Mouse (Mus musculus) midbrain, embryonic 14.5 days (tissue): Measurements from ENCODE around the gene Plxna4. TPM values are rescaled to one million over a fixed set of nuclear protein-coding genes. Genes with fewer than 3 reads are reported as not detected.

Experiments used
- ATAC-seq: fragments of 200-750 bp; cut with Nextera tagmentation; 2 replicates; pipeline ENCODE4 v1.8.0; 2017; ENCODE audit warnings: moderate number of reproducible peaks, moderate library complexity; ENCODE audit not compliant: low FRiP score, low TSS enrichment
- DNase-seq: peaks from one replicate; pipeline ENCODE4 v3.0.0-alpha.2; 2015
- H3K27ac ChIP-seq: fragments of 300-500 bp; sonication (generic); replicated peaks from 2 replicates; pipeline ENCODE4 v1.5.1; 2014; ENCODE audit warnings: mild to moderate bottlenecking, low read depth, low read length, moderate library complexity
- H3K27me3 ChIP-seq: fragments of 300-500 bp; sonication (generic); 2 replicates; pipeline ENCODE4 v1.6.1; 2014; ENCODE audit warnings: low read length, control low read depth, mixed read lengths; ENCODE audit not compliant: control insufficient read depth, insufficient read depth
- H3K36me3 ChIP-seq: fragments of 300-500 bp; sonication (generic); 2 replicates; pipeline ENCODE4 v1.6.1; 2014; ENCODE audit warnings: low read length, control low read depth; ENCODE audit not compliant: control insufficient read depth, insufficient read depth
- H3K4me1 ChIP-seq: fragments of 300-500 bp; sonication (generic); 2 replicates; pipeline ENCODE4 v1.6.1; 2014; ENCODE audit warnings: mild to moderate bottlenecking, antibody characterized with exemption, low read length, control low read depth; ENCODE audit not compliant: control insufficient read depth, insufficient read depth
- H3K4me2 ChIP-seq: fragments of 300-500 bp; sonication (generic); 2 replicates; pipeline ENCODE4 v1.6.1; 2014; ENCODE audit warnings: mild to moderate bottlenecking, low read length, moderate library complexity
- H3K4me3 ChIP-seq: fragments of 300-500 bp; sonication (generic); replicated peaks from 2 replicates; pipeline ENCODE4 v1.5.1; 2014; ENCODE audit warnings: low read depth, low read length
- H3K9ac ChIP-seq: fragments of 300-500 bp; sonication (generic); replicated peaks from 2 replicates; pipeline ENCODE4 v1.6.1; 2014; ENCODE audit warnings: mild to moderate bottlenecking, low read length, moderate library complexity
- H3K9me3 ChIP-seq: fragments of 300-500 bp; sonication (generic); 2 replicates; pipeline ENCODE4 v1.6.1; 2016; ENCODE audit warnings: low read length, control low read depth, mixed read lengths; ENCODE audit not compliant: control insufficient read depth
- WGBS: fragments of 180-500 bp; shearing (Covaris S2); extraction: QIAGEN DNeasy Blood & Tissue Kit; methylation state at CpG from one replicate; pipeline ENCODE4 v1.1.7; 2014; 5-methylcytosine and 5-hydroxymethylcytosine counted together
- polyA plus RNA-seq: library from polyadenylated mRNA; unstranded; fragments of >200 nt; fragmentation: Nextera tagmentation; extraction: Ambion mirVana; gene quantifications from 2 replicates; pipeline ENCODE4 v1.2.1, GENCODE M21; 2014

Gene Plxna4
- polyA plus RNA-seq, 1 experiment from 2014 or later: 16.2 TPM

DNA sequence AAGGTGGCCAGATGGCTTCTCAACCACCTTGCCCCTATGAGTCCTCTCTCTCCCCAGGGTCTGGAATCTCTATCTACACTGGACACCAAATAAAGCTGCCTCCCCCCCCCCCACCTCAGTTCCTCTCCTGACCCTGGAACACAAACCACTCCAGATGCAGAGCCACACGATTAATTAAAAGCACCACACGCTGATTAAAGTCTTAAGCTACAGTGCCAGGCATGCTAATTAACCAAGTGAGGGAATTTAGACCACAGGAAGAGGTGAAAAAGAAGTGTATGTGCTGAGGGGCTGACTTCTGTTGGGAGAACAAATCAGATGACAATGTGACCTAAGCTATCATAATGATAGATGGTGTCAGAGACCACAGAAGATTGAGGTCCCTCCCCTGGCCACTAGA is 332.8 kb downstream of the Plxna4 start:
- Histone ChIP-seq H3K9ac (no peak overlapping the region), H3K4me1 (peaks cover 5% of the 10 kb centered on the region), H3K27me3 (no peaks in the 10 kb centered on the region; the same call in 1 of the 2 replicates), H3K4me2 (no peak overlapping the region), H3K4me3 (no peak overlapping the region), H3K36me3 (no peaks in the 10 kb centered on the region), H3K27ac (no peak overlapping the region), H3K9me3 (no peaks in the 10 kb centered on the region)
- DNase-seq (no peak), ATAC-seq (no peak)
- WGBS: 43% methylated on average over 2 of the region's 2 CpGs

DNA sequence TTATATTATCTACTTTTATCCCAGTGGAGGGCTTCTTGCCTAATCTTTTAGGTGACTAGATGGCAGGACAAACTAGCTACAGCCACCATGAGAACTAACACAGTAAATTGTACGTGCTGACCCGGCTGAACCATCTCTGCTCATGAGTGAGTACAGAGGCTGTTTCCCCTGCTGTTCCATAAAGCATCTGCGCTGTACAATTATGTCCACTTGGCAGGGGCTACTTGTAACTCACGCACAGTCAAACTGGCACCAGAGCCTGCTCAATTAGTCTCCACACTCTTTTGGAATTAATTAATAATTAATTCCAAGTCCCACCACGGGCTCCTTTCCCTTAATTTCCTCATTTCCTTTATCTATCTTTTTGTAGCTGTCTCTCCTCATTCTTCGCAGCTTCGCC is 335.8 kb downstream of the Plxna4 start:
- WGBS: 73% methylated on average over 7 of the region's 7 CpGs
- H3K9ac ChIP-seq: no peak overlapping the region
- ATAC-seq: no peak

DNA sequence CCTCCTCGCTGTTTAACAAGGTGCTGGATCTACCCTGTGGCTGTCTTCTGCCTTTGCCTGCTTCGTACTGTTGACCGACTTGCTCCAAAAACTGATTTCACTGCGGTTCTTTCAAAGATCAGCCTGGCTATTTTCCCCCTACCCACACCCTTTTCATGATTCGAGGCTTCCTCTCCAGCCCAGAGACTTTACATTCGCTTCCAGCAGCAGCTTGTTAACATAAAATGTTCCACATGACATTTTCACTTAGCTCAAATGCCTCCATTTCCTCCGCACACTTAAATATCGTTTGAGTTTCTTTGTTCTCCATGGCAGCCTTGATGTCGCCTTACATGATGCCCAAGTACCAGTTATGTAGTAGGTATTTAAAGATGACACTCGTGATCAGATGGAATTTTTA is 336.3 kb downstream of the Plxna4 start:
- H3K27ac ChIP-seq: no peak overlapping the region
- no peak overlapping the region for H3K4me2 ChIP-seq
- no peaks in the 10 kb centered on the region for H3K4me1 ChIP-seq
- DNase-seq (peak; percentile 13), ATAC-seq (no peak)
- no peak overlapping the region for H3K9ac ChIP-seq
- H3K36me3 ChIP-seq: no peaks in the 10 kb centered on the region
- H3K27me3 ChIP-seq: no peaks in the 10 kb centered on the region
- 74% methylated on average over 10 of the region's 10 CpGs for WGBS
- no peak overlapping the region for H3K4me3 ChIP-seq
- H3K9me3 ChIP-seq: no peaks in the 10 kb centered on the region

More for the DNA sequence above, 335.8 kb downstream of the Plxna4 start:
- H3K4me2 ChIP-seq: no peak overlapping the region
- no peaks in the 10 kb centered on the region for H3K4me1 ChIP-seq
- H3K36me3 ChIP-seq: no peaks in the 10 kb centered on the region
- DNase-seq: peak; percentile 41
- H3K9me3 ChIP-seq: no peaks in the 10 kb centered on the region
- no peaks in the 10 kb centered on the region for H3K27me3 ChIP-seq
- no peak overlapping the region for H3K4me3 ChIP-seq
- H3K27ac ChIP-seq: no peak overlapping the region

DNA sequence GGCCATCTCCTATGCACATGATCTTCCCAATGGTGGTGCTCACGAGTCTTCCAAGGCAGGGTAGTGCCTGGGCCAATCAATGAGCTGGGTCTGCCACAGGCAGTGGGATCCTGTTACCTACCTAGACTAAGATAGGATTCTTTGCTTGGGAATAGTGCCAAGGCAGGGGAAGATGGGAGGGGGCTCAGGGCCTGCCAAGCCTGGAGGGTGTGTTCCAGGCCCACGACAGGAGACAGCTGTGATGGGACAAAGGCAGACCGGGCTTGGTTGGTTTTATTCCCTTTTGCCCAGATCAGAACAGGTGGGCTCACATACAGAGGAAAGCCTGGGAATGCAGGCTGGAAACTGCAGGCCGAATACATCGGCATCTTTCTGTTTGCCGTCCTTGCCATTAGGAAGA is 342.0 kb downstream of the Plxna4 start:
- ATAC-seq: no peak

DNA sequence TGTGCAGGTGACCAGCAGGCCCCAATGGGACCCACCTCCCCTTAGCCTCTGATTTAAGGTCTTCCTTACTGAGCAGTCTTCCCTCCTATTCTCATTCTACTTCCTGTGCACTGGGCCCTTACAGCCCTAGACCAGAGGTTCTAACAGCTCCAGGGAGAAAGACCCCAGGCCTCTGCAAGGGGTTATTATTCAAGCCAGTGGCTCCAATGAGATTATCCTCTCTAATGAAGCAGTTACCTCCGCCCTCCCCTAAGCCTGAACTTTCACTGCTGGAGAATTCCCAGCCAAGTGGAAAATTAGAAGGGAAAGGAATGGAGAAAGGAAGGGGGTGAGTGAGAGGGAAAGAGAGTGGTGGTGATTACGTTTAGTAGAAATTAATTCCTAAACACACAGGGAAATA is 345.0 kb downstream of the Plxna4 start:
- WGBS: 15% methylated on average over 2 of the region's 2 CpGs
- no peaks in the 10 kb centered on the region for H3K4me1 ChIP-seq

More for the DNA sequence above, 342.0 kb downstream of the Plxna4 start:
- H3K9ac ChIP-seq: no peak overlapping the region
- H3K27me3 ChIP-seq: no peaks in the 10 kb centered on the region
- no peak overlapping the region for H3K4me3 ChIP-seq
- no peak overlapping the region for H3K27ac ChIP-seq
- no peaks in the 10 kb centered on the region for H3K9me3 ChIP-seq
- no peak for DNase-seq
- H3K4me1 ChIP-seq: no peaks in the 10 kb centered on the region
- whole genome bisulfite sequencing: 76% methylated on average over 6 of the region's 6 CpGs
- H3K36me3 ChIP-seq: no peaks in the 10 kb centered on the region
- H3K4me2 ChIP-seq: no peak overlapping the region

DNA sequence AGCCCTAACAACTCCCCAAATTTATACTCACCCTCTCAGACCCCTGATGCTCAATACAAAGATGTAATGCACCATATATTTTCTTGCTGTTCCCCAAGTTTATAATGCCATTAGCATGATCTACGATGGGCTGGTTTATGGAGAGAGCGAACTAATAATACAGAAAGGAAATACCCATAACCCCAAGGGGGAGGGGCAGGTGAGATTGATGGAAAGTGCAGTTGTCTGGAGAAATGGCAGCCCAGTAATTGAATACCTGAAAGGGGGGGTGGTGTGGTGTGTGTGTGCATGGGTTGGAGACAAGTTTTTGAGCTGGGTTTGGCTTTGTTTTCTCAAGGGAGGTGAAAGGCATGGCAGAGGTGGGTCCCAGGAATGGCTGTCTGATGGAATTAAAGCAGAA is 356.6 kb downstream of the Plxna4 start:
- Histone ChIP-seq H3K4me1 (no peaks in the 10 kb centered on the region), H3K27ac (no peak overlapping the region), H3K9ac (no peak overlapping the region), H3K4me2 (no peak overlapping the region), H3K9me3 (no peaks in the 10 kb centered on the region), H3K4me3 (no peak overlapping the region), H3K36me3 (peaks cover 3% of the 10 kb centered on the region; the same call in 1 of the 2 replicates), H3K27me3 (no peaks in the 10 kb centered on the region)
- WGBS: 91% methylated on average over 2 of the region's 2 CpGs
- DNase-seq (no peak), ATAC-seq (no peak)

More for the DNA sequence above, 345.0 kb downstream of the Plxna4 start:
- Histone ChIP-seq H3K9ac (no peak overlapping the region), H3K27me3 (no peaks in the 10 kb centered on the region), H3K4me2 (no peak overlapping the region), H3K27ac (no peak overlapping the region), H3K9me3 (no peaks in the 10 kb centered on the region), H3K36me3 (no peaks in the 10 kb centered on the region), H3K4me3 (no peak overlapping the region)
- ATAC-seq (no peak), DNase-seq (no peak)

DNA sequence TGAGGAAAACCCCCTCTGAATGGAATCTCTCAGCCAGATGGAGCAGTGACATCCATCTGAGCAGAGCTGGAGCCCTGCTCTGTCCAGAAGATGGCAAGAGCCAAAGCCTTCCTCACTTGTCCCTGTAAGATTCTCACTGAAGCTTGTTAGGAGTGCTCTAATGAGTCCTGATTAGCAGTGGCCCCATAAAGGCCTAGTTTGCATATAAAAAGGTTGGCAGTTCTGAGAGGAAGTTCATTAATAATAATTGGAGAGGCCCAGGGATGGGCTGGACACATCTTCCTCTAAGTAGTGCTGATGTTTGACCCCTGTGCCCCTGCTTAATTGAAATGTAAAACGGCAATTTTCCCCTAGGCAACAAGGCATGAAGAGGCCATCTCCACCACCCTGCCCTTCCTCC is 361.4 kb downstream of the Plxna4 start:
- no peak overlapping the region for H3K9ac ChIP-seq
- no peaks in the 10 kb centered on the region for H3K36me3 ChIP-seq
- no peak overlapping the region for H3K4me2 ChIP-seq
- no peaks in the 10 kb centered on the region for H3K9me3 ChIP-seq
- H3K4me1 ChIP-seq: no peaks in the 10 kb centered on the region
- 42% methylated on average over 1 of the region's 1 CpGs for WGBS
- no peaks in the 10 kb centered on the region for H3K27me3 ChIP-seq
- no peak overlapping the region for H3K27ac ChIP-seq
- DNase-seq: no peak
- no peak overlapping the region for H3K4me3 ChIP-seq
- ATAC-seq: no peak

DNA sequence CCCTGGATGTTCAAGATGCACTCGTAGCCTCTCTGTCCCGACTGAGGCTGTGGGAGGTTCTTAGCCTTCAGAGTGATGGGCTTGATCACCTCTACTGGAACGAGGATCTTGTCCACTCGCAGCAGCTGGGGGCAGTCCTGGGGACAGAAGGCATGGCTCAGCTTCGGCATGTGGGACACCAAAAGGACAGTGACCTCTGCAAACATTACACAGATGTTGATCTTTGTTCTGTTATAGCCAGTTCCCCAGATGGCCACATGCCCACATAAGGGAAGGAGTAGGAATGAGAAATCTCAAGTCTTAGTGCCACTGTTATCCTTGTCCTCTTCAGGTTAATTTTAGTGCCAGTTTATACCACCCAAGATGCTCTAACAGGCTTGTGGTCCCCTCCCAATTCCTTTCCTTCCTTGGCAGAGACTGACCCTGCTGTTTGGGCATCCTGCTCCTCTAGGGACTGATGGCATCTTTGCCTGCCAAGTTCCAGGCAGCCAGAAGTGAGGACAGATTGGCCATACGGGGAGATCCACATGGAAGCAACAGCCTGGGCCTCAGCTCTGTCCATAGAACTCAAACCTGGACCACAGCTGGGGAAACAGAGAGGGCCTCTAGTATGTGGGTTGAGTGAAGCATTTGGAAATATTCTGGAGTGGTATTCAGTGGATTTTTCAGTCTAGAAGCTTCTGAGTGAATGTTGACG is 363.8 kb downstream of the Plxna4 start:
- Histone ChIP-seq H3K27ac (no peak overlapping the region), H3K4me3 (no peak overlapping the region), H3K9ac (no peak overlapping the region), H3K27me3 (no peaks in the 10 kb centered on the region), H3K4me1 (no peaks in the 10 kb centered on the region), H3K4me2 (no peak overlapping the region), H3K9me3 (no peaks in the 10 kb centered on the region), H3K36me3 (no peaks in the 10 kb centered on the region)
- 85% methylated on average over 7 of the region's 7 CpGs for WGBS
- DNase-seq (no peak), ATAC-seq (no peak)

DNA sequence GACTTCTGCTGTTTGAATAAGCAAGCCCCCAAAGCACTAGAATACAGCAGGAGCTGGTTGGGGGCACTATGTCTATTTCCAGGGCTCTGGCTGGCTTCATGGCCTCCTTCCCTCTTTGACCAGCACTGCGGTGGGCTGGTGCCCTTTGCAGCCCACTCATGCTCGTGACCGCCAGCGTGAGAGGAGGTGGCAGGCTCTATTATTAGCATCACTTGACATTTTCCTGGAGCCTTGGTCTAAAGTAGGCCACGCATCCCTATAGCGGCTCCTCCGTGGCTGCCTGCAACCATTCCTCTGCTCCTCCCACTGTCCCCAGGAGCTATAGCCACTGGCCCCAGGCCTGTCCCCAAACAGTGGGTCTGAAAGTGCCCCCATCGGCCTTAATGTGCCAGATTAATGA is 367.2 kb downstream of the Plxna4 start:
- ATAC-seq: no peak
- Histone ChIP-seq H3K4me2 (no peak overlapping the region), H3K4me1 (no peaks in the 10 kb centered on the region), H3K4me3 (no peak overlapping the region), H3K36me3 (no peaks in the 10 kb centered on the region), H3K9me3 (no peaks in the 10 kb centered on the region), H3K27ac (no peak overlapping the region), H3K27me3 (no peaks in the 10 kb centered on the region), H3K9ac (no peak overlapping the region)
- no peak for DNase-seq
- WGBS: 86% methylated on average over 8 of the region's 8 CpGs
